Comparison of ENCODE assay signal across 28 mouse cellular contexts in genomic region chr2:120454987-120455386, GRCm38 (mm10). TPM values are rescaled to one million over a fixed set of nuclear protein-coding genes. Genes with fewer than 3 reads are reported as not detected.
DNase-seq lines count a peak whose midpoint lies in the region; ATAC-seq and TF ChIP-seq lines count a peak whose summit lies in the region.
"Had no signal": no experiment of that assay in that cellular context is flagged by ENCODE, and none has a peak within 500 bp of the region (broad histone marks: within the 10 kb centered on the region; RNA-seq: fewer than 3 reads in every experiment).

No protein-coding gene starts in this region.

- no peak for TF ChIP-seq EP300 in MEL (IDR thresholded peaks at IDR 0.05; ENCODE audit: low read depth in 1 of 2, low read length in 2 of 2)

- DNase-seq in MEL (ENCODE audit: low read depth, low spot score): peak; percentile 39
- peak; percentile 15 for DNase-seq in brain, embryonic 14.5 days (ENCODE audit: low read depth)
- DNase-seq in thymus, adult 2 months: peak; percentile 72
- DNase-seq in thymus, postnatal 36 days: peak; percentile 67 to 86
- DNase-seq: adrenal gland, adult 2 months; B cell, adult 2 months; cerebellum, adult 11 months; cerebellum, adult 9-10 months; gastrocnemius, postnatal 10 days; heart, postnatal 4 days; kidney, adult 9 months; kidney, postnatal 10 days; layer of hippocampus, postnatal 36 days; left cerebral cortex, postnatal 4 days; liver, postnatal 0 days; lung, postnatal 4 days; midbrain, embryonic 14.5 days; right cerebral cortex, postnatal 25 days; spleen, adult 18-20 months had no signal

- TF ChIP-seq RAD21 in MEL (IDR thresholded peaks at IDR 0.05; ENCODE audit: low read depth, low read length): no peak

- WGBS in thymus, adult 2 months: 7% methylated on average over 2 of the region's 2 CpGs

- H3K27ac ChIP-seq in MEL (ENCODE audit: control insufficient read depth, low read depth, low read length): no peak overlapping the region
- peak overlapping the region; percentile 26; the same call in 1 of the 2 replicates for H3K27ac ChIP-seq in thymus, adult 2 months (ENCODE audit: control insufficient read depth, insufficient read depth, low read length)
- H3K27ac ChIP-seq: embryonic facial prominence, embryonic 13.5 days; hindbrain, embryonic 14.5 days; liver, embryonic 12.5 days; stomach, postnatal 0 days had no signal

- H3K9me3 ChIP-seq in MEL (replicated peaks; ENCODE audit: insufficient read depth, low read length): no peaks in the 10 kb centered on the region
- H3K9me3 ChIP-seq: embryonic facial prominence, embryonic 13.5 days; liver, embryonic 12.5 days had no signal

- no peaks in the 10 kb centered on the region for H3K27me3 ChIP-seq in MEL (ENCODE audit: control insufficient read depth in 1 of 2, insufficient read depth in 2 of 2, low read length in 2 of 2)
- H3K27me3 ChIP-seq in thymus, adult 2 months (ENCODE audit: control insufficient read depth, insufficient read depth, low read length): no peaks in the 10 kb centered on the region
- H3K27me3 ChIP-seq: embryonic facial prominence, embryonic 13.5 days; liver, embryonic 12.5 days had no signal

- H3K36me3 ChIP-seq in MEL (ENCODE audit: control insufficient read depth in 1 of 2, insufficient read depth in 2 of 2, low read length in 2 of 2): peaks cover 0 to 3% of the 10 kb centered on the region in 2 experiments; a peak in 2 of 4 replicates
- peaks cover under 1% of the 10 kb centered on the region for H3K36me3 ChIP-seq in thymus, adult 2 months (ENCODE audit: control insufficient read depth, insufficient read depth, low read length)
- H3K36me3 ChIP-seq: liver, embryonic 12.5 days had no signal

- H3K4me1 ChIP-seq in MEL (ENCODE audit: control insufficient read depth in 1 of 2, insufficient read depth in 2 of 2, low read length in 2 of 2): peaks cover 0 to 2% of the 10 kb centered on the region in 2 experiments; a peak in 1 of 4 replicates
- H3K4me1 ChIP-seq in thymus, adult 2 months (replicated peaks; ENCODE audit: control insufficient read depth, insufficient read depth, low read length): peaks cover 14% of the 10 kb centered on the region
- H3K4me1 ChIP-seq: embryonic facial prominence, embryonic 13.5 days; liver, embryonic 12.5 days had no signal

- H3K79me2 ChIP-seq in MEL (ENCODE audit: control insufficient read depth, insufficient read depth, low read length, poor library complexity): no peaks in the 10 kb centered on the region

- TF ChIP-seq POLR2A in MEL (IDR thresholded peaks at IDR 0.05; ENCODE audit: control insufficient read depth in 1 of 2, insufficient read depth in 1 of 2, low read depth in 1 of 2, low read length in 2 of 2, poor library complexity in 1 of 2): no peak
- TF ChIP-seq POLR2A in brain, embryonic 14.5 days (IDR thresholded peaks at IDR 0.05; ENCODE audit: borderline replicate concordance, extremely low read depth, insufficient read depth, insufficient read length, poor library complexity, severe bottlenecking): no peak
- TF ChIP-seq POLR2A in thymus, adult 2 months (IDR thresholded peaks at IDR 0.05; ENCODE audit: control insufficient read depth, extremely low read depth, insufficient read depth, low read length, poor library complexity): 0 out of 2 replicates have a peak, but pooled peaks have one; percentile 48

- ATAC-seq in frontal cortex, adult (ENCODE audit: low TSS enrichment): no peak
- no peak for ATAC-seq in erythroid progenitor cell, adult 5-6 weeks (replicated peaks; ENCODE audit: low FRiP score, poor library complexity, severe bottlenecking)
- ATAC-seq: activated CD4-positive, CD25-positive, alpha-beta regulatory T cell, adult 4 months; forebrain, embryonic 16.5 days; liver, embryonic 12.5 days; liver, postnatal 0 days; lung, postnatal 0 days had no signal

- no peak overlapping the region for H3K4me3 ChIP-seq in MEL (ENCODE audit: control insufficient read depth in 1 of 2, insufficient read depth in 1 of 2, low read depth in 2 of 2, low read length in 2 of 2)
- no peak overlapping the region for H3K4me3 ChIP-seq in thymus, adult 2 months (ENCODE audit: control insufficient read depth, insufficient read depth, low read length)
- H3K4me3 ChIP-seq: embryonic facial prominence, embryonic 13.5 days; liver, embryonic 12.5 days had no signal

- no peak overlapping the region for H3K9ac ChIP-seq in MEL (ENCODE audit: control insufficient read depth, low read depth, low read length, poor library complexity, severe bottlenecking)
- H3K9ac ChIP-seq: embryonic facial prominence, embryonic 13.5 days; hindbrain, embryonic 14.5 days; liver, embryonic 12.5 days; liver, postnatal 0 days had no signal

- no peak for TF ChIP-seq CTCF in MEL (IDR thresholded peaks at IDR 0.05 in 2 of 3, conservative IDR thresholded peaks at IDR 0.05 in 1 of 3; ENCODE audit: control insufficient read depth in 1 of 3, insufficient read depth in 1 of 3, low read depth in 2 of 3, low read length in 3 of 3, poor library complexity in 1 of 3, severe bottlenecking in 1 of 3)
- no peak for TF ChIP-seq CTCF in brain, embryonic 14.5 days (IDR thresholded peaks at IDR 0.05; ENCODE audit: borderline replicate concordance, extremely low read depth, insufficient read depth, insufficient read length)
- no peak for TF ChIP-seq CTCF in thymus, adult 2 months (IDR thresholded peaks at IDR 0.05; ENCODE audit: borderline replicate concordance, control insufficient read depth, extremely low read depth, insufficient read depth, low read length, poor library complexity)

TF ChIP-seq in MEL, 35 proteins besides CTCF, POLR2A, EP300 and RAD21:
- TF ChIP-seq MXI1 (IDR thresholded peaks at IDR 0.05; ENCODE audit: low read depth, low read length): no peak

RNA-seq across cellular contexts. Expression of gene Capn3, which starts 0.8 kb away (rescaled TPM):
- not detected in 2 replicates for total RNA-seq in MEL (2012; rRNA removed)
- polyA plus RNA-seq in MEL (2012; ENCODE audit: insufficient read depth in 1 of 2, insufficient read length in 2 of 2, low read depth in 1 of 2, low replicate concordance in 2 of 2, missing spikeins in 1 of 2): not detected
- 1.2 and 1.3 TPM in 2 replicates for polyA plus RNA-seq in brain, embryonic 14.5 days (2012; rRNA removed)
- polyA plus RNA-seq in thymus, adult 2 months (2012; rRNA removed): 56.2 and 69.8 TPM in 2 replicates
- not detected in 2 replicates for total RNA-seq in erythroid progenitor cell, adult 5-6 weeks (2015; ENCODE audit: low replicate concordance)
- total RNA-seq in erythroid progenitor cell, adult 5-6 weeks (2017; ENCODE audit: low replicate concordance): not detected in 2 replicates

RNA-seq across cellular contexts. Expression of gene Tmem87a, which starts 51.1 kb away (rescaled TPM):
- 26.0 and 28.0 TPM in 2 replicates for total RNA-seq in MEL (2012; rRNA removed)
- polyA plus RNA-seq in MEL (2012; ENCODE audit: insufficient read depth in 1 of 2, insufficient read length in 2 of 2, low read depth in 1 of 2, low replicate concordance in 2 of 2, missing spikeins in 1 of 2): 10 to 100 TPM in 1 of 2 experiments, not detected in 1; 23.9 TPM
- 17.0 and 21.1 TPM in 2 replicates for polyA plus RNA-seq in brain, embryonic 14.5 days (2012; rRNA removed)
- polyA plus RNA-seq in thymus, adult 2 months (2012; rRNA removed): 21.9 and 24.3 TPM in 2 replicates
- total RNA-seq in erythroid progenitor cell, adult 5-6 weeks (2015; ENCODE audit: low replicate concordance): 15.1 and 19.3 TPM in 2 replicates
- 27.1 and 37.3 TPM in 2 replicates for total RNA-seq in erythroid progenitor cell, adult 5-6 weeks (2017; ENCODE audit: low replicate concordance)

RNA-seq across cellular contexts. Expression of gene Ganc, which starts 51.3 kb away (rescaled TPM):
- total RNA-seq in MEL (2012; rRNA removed): 2.0 and 3.1 TPM in 2 replicates
- polyA plus RNA-seq in MEL (2012; ENCODE audit: insufficient read depth in 1 of 2, insufficient read length in 2 of 2, low read depth in 1 of 2, low replicate concordance in 2 of 2, missing spikeins in 1 of 2): 1 to 10 TPM in 1 of 2 experiments, not detected in 1; 4.4 TPM
- polyA plus RNA-seq in brain, embryonic 14.5 days (2012; rRNA removed): 6.8 and 6.9 TPM in 2 replicates
- polyA plus RNA-seq in thymus, adult 2 months (2012; rRNA removed): 15.9 and 17.4 TPM in 2 replicates
- total RNA-seq in erythroid progenitor cell, adult 5-6 weeks (2015; ENCODE audit: low replicate concordance): 15.5 and 18.7 TPM in 2 replicates
- 13.4 and 21.8 TPM in 2 replicates for total RNA-seq in erythroid progenitor cell, adult 5-6 weeks (2017; ENCODE audit: low replicate concordance)

Comparison
In these comparisons a context has a peak if more than half of its experiments do, and no peak if none do; other contexts are left out.
1. DNase-seq: peak in every context shown above with its lines; median percentile 76 in thymus, postnatal 36 days; 72 in thymus, adult 2 months; 39 in MEL; 15 in brain, embryonic 14.5 days.
2. RNA of gene Capn3, which starts 0.8 kb away (polyA plus RNA-seq): 56.2 to 69.8 TPM in thymus, adult 2 months; 1.2 to 1.3 TPM in brain, embryonic 14.5 days and not detected in MEL; every median in the first group is over 10 times any median in the second.